ENCODE assay signal across 18 mouse cellular contexts in genomic region chr1:21298114-21298513, GRCm38 (mm10). TPM values are rescaled to one million over a fixed set of nuclear protein-coding genes. Genes with fewer than 3 reads are reported as not detected.
"Had no signal": no experiment of that assay in that cellular context is flagged by ENCODE, and none has a peak within 500 bp of the region (broad histone marks: within the 10 kb centered on the region; RNA-seq: fewer than 3 reads in every experiment).

No protein-coding gene starts in this region.

- H3K27ac ChIP-seq: intestine, embryonic 15.5 days; limb, embryonic 12.5 days; liver, embryonic 13.5 days; midbrain, embryonic 12.5 days; neural tube, embryonic 13.5 days had no signal

- H3K9me3 ChIP-seq: intestine, embryonic 15.5 days; limb, embryonic 12.5 days; liver, embryonic 13.5 days; midbrain, embryonic 12.5 days; neural tube, embryonic 13.5 days had no signal

- ATAC-seq: intestine, embryonic 15.5 days; liver, postnatal 0 days; midbrain, embryonic 16.5 days had no signal

- H3K4me1 ChIP-seq: intestine, embryonic 15.5 days; limb, embryonic 12.5 days; liver, embryonic 13.5 days; midbrain, embryonic 12.5 days; neural tube, embryonic 13.5 days had no signal

- H3K27me3 ChIP-seq: intestine, embryonic 15.5 days; limb, embryonic 12.5 days; liver, embryonic 13.5 days; midbrain, embryonic 12.5 days; neural tube, embryonic 13.5 days had no signal

- DNase-seq: kidney, adult 8-10 months; kidney, postnatal 36 days; layer of hippocampus, adult 9-11 months; liver; liver, embryonic 13.5 days; liver, postnatal 0 days; retina, postnatal 1 day; right cerebral cortex, postnatal 4 days; spleen, adult 18-20 months; thymus, adult 18-20 months; thymus, postnatal 14 days had no signal

- H3K36me3 ChIP-seq: intestine, embryonic 15.5 days; limb, embryonic 12.5 days; liver, embryonic 13.5 days; midbrain, embryonic 12.5 days; neural tube, embryonic 13.5 days had no signal

- H3K9ac ChIP-seq: intestine, embryonic 15.5 days; limb, embryonic 12.5 days; liver, embryonic 13.5 days; liver, postnatal 0 days; midbrain, embryonic 12.5 days; neural tube, embryonic 13.5 days had no signal

- H3K4me2 ChIP-seq: intestine, embryonic 15.5 days; limb, embryonic 12.5 days; liver, embryonic 13.5 days; midbrain, embryonic 12.5 days; neural tube, embryonic 13.5 days had no signal

- H3K4me3 ChIP-seq: intestine, embryonic 15.5 days; limb, embryonic 12.5 days; liver, embryonic 13.5 days; midbrain, embryonic 12.5 days; neural tube, embryonic 13.5 days had no signal

RNA-seq across cellular contexts. Expression of gene Khdc1a, which starts 51.3 kb away (rescaled TPM):
- polyA plus RNA-seq: intestine, embryonic 15.5 days; kidney, embryonic 16.5 days; limb, embryonic 12.5 days; liver, embryonic 13.5 days; liver, postnatal 0 days; midbrain, embryonic 12.5 days; midbrain, embryonic 16.5 days; neural tube, embryonic 13.5 days; stomach, embryonic 14.5 days had no signal
